Mouse (Mus musculus): ENCODE measurements around the gene Dct.

The Dct gene

DNA sequence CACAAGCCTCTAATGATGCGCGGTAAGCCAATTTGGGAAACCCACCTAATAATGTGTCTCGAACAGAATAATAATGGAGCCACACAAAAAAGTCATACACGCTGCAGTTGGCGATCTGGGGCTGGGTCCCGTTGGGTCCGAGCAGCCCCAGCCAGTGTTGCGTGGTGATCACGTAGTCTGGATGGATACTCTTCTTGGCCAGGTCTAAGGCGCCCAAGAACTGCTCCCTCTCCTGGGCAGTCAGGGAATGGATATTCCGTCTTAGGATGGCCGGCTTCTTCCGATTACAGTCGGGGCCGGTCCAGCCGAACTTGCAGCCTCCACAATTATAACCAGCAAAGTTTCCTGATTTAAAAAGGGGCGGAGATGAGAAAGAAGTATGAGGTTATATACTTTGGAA is 9.1 kb downstream of the Dct start:
- in situ Hi-C loops (cut with MseI, MboI): no loop called here

DNA sequence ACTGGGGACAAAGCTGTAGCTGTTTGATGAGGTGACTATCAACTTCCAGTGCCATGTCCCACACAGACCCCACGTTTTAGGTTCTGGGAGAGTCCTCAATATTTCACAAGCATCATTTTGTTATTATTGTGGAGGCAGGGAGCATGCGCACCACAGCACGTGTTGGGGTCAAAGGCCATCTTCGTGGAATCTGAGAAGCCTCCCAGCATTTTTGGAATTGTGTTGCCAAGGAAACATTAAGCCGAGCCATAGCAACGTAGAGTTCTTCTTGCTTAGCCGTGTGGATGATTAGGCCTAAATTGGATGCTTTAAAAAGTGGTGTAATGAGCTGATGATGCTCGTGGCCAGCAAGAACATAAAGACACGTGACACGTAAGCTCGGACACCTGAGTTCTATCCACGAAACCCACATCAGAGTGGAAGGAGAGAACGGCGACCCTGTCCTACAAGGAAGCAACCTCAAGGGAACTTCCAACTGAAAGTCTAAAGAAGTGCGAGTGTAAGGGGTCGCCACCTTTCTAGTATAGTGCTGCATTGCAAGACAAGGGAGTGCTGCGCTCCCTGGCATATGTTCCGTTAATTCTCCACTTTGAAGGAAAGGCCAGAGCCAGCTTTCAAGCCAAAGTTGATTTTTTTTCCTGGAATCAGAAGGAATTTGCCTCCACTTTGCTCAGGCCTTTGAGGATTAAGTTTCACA is 9.8 kb downstream of the Dct start:
- in situ Hi-C loops (cut with MseI, MboI): no loop called here

DNA sequence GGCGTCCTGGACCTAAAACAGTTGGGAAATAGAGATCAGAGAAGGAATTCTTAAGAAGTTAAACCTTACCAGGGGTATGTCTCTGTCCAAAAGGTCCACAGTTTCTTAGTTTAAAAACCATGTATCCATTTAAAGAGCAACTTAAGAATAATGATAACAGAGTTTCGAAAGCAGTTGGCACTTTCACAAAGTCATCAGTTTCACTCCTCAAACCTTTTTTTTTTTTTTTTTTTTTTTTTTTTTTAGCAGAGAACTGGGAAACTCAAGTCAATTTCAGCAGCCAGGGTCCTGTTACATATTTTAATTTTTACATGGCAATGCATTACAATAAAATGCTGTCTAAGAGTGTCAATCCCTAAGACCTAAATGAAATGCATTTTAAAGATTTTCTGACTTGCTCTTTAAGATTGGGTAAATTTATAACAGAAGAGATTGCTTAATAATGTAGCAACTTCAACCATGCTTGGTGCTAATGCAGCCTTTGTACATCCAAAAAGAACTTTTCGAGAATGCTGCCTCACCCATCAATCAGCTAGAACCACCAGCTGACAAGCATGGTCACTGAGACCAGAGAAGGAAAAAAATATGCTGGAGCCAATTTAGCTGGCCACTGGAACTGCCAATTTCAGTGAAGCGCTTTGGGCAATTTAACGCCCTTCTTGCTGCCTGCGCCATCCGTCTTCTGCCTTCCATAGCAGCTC is 11.3 kb downstream of the Dct start:
- in situ Hi-C loops (cut with MseI, MboI): no loop called here

DNA sequence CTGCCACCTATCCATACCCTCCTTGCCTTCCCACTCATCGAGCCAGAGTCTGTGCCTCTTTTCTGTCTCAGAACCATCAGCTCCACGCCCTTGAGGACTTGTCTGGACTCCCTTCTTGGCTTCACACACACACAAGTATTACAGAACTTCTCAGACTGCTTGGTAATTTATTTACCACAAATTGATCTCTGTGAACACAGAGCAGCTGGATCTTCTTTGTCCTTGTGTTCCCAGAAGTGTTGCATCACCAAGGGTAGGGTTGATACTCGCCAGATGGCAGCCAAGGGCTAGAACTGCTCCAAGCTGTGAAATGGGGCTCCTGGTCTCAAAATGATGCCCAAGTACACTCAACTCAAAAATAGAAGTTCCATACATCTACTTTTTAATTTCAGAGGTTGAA is 13.0 kb downstream of the Dct start:
- in situ Hi-C loops (cut with MseI, MboI): no loop called here

DNA sequence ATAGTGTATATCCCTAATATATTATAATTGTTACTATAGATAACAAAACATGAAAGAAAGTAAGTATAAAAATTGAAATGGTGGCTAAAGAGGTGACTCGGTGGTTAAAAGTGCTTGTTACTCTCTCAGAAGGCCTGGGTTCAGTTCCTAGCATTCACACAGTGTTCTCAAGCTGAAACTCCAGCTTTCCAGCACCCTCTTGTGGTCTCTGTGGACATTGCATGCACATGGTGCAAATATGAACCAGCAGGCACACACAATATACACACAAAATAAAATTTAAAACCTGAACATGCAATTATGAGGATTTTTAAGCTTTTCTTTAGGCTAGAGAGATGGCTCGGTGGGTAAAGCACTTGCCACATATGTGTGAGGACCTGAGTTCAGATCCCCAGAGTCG is 24.5 kb downstream of the Dct start:
- in situ Hi-C loops (cut with MseI, MboI): no loop called here

DNA sequence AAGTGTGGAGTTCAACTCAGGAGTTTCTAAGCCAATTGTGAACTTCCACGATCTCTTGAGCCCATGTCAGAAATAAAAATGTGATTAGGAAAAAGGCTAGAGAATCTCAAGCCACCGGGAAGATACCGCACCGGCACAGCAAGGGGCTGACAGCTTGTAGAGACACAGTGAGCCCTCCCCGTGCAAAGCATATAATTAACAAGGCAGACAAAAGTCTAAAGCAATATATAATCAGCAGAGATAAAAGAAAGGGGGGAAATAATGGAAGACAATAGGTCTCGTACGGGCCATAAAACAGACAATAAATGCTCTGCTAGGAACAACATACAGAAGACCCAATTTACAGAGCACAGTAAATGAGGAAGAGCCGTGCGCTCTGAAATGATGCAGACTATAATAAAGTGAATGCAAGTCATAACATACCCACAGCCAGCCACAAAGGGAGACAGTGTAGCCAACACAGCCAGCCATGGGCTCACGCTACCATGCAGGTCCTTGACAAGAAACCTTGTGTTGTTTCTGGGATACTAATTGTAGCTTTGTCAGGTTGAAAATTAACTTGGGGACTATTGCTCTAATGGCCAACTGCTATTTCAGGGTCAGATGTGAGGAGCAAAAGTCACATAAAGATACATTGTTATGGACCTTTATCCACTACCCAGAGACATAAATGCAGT is 30.0 kb downstream of the Dct start:
- in situ Hi-C loops (cut with MseI, MboI): no loop called here

DNA sequence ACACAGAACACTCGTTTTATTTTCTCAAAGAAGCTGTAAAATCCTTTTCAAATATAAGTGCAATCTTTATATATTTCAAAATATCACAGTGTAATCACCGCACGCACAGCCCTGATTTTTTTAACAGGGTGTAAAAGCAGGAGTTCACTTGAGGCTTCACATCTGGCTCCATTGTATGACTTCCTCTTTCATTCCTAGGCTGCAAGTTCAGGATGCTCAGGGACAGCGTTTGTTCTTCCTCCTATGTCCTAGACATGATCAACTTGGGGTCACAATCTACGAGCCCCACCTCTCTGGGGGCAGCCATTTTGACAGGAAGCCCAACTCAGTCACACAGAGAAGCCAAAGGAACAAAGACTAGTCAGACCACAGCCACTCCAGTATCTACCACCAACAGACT is 32.7 kb downstream of the Dct start:
- in situ Hi-C loops (cut with MseI, MboI): no loop called here

DNA sequence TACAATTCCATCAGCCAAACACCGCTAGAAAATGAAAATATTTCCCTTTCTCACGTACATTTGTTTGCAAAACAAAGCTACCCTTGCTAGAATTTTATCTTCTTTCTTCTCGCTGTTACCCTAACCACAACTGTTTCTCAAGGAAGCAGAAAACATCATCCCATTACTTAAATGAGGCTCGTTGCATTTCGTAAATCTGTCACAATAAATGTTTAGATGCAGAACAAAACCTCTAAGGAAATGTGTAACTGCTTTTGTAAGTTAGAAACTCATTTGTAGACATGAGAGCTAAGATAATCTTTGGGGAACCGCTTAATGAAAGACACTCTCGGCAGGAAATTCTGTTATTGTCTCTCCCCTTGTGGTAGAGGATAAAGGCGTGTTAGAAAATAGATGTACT is 38.8 kb downstream of the Dct start:
- in situ Hi-C loops (cut with MseI, MboI): no loop called here

DNA sequence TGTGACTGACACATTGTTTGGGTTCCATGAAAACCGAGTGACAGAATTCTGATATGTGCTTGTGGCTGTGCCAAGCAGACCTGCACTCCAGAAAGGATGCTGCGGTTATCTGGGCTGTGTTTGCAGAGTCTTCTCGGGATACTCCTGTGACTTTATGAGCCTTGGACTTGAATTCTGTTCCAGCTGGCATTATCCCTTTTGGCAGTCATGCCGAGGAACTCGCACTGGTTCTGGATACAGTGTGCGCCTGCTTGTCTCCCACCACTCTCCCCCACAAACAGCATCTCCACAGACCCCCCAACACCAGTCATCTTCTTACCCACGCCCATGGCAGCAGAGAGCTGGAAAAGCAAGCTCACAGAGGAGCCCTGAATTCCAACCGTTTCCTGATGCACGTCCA is 42.5 kb downstream of the Dct start:
- in situ Hi-C loops (cut with MseI, MboI): no loop called here

DNA sequence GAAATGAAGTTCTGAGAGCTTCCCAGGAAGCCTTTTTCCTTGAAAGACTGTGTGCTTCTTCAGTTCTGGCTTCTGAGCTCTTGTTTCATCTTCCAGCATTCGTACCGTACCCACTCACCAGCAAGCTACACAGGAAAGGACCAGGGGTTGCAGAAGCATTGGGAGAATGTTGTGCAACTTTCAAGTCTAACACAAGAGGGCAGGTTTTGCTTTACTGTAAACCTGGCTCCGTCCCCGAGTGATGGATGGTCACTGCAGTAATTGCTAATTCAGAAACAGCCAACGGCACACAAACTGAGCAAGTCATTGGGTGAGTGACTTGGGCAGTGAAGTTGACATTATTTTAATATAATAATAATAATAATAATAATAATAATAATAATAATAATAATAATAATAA is 46.3 kb downstream of the Dct start:
- in situ Hi-C loops (cut with MseI, MboI): no loop called here

DNA sequence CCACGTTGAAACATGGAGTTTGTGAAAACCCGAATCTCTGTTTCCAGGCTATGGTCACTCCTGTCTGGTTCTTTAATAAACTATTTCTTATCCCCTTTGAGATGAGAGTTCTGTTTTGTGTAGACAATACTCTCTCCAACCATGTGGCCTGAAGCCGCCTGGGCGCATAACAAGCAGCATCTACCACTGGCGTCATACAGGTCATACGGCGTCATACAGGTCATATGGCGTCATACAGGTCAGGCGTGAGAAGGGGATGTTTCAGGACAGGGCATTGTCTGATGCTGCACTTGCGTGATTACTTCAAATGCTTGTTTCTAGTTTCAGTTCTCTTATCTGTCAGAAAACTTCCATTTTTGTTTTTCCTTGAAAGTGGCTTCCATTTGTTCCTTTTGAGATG is 47.6 kb downstream of the Dct start:
- in situ Hi-C loops (cut with MseI, MboI): no loop called here

DNA sequence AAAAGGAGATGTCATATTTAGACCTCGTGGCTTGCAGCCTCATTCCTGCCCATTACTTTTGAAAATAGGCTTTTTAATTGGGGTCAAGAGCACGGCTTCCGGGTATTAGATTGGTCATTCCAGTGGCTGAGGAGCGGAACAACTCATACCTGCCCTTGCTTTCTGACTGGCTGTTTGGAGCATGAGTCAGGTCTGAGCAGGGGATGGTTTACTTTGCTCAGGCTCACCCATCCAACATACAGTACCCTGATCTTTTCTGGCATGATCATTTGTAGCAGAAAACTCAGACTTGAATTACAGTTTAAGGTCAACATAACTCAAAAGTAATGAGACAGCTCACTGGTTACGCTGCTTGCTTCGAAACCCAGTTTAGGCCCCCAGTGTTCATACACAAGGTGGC is 58.2 kb downstream of the Dct start:
- in situ Hi-C loops (cut with MseI, MboI): no loop called here

DNA sequence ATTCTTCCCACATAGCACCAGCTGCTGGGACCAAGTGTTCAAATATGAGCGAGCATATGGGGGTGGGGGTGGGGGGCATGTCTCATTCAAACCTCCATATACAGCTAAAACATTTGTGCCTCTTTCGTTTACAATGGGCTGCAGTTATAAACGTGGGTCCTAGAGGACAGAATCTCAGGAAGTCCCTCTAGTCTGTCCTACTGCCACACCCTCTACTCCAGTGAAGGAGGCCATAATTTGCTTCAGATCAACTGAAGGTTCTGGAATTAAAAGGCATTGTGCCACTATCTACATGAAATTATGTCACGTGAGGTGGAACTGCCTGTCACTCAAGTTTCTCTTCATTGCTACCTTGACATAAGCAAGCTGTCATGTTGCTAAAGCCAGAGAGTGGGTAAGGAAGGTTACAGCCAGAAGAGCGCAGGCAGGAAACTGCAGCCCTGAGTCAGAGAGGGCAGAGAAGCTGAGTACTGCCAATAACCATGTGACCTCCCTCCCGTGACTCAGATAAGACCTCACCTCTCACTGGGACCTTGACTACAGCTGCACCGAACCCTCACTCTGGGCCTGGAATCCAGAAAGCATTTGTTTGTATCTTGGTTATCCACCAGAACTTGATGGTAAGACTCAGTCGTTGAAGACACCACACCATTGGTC is 59.3 kb downstream of the Dct start:
- in situ Hi-C loops (cut with MseI, MboI): no loop called here

DNA sequence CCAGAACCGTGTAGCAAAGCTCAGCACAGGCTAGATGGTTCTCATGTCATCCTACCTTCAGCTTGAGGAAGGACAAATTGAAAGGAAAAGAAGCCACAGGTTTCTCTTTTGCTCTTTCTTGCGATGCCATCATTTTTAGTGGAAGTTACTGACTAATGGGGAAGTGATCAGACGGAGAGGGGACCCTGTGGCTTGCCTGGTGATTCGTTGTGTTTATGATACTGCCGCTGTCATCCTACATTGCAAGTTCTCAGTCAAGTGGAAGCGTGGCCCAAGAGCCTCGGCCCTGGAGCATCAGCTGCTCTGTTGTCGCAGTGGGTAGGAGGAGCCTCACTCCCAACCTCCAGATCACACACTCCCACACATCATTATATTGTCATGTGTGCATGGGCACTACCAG is 61.8 kb downstream of the Dct start:
- in situ Hi-C loops (cut with MseI, MboI): no loop called here

DNA sequence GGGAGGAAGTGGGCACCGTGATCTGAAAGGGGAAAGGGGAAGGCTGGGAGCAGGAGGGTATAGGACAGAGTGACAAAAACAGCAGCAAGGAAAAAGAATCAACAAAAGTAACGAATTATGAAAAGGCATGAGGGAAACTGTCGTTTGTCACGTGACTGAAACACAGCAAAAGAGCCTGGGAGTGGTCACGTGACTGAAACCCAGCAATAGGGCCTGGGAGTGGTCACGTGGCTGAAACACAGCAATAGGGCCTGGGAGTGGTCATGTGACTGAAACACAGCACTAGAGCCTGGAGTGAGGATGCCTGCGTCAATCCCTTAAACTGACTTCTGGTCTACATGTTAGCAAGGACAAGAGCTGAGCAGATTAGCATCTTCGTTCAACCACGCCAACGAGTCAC is 63.6 kb downstream of the Dct start:
- in situ Hi-C loops (cut with MseI, MboI): no loop called here

DNA sequence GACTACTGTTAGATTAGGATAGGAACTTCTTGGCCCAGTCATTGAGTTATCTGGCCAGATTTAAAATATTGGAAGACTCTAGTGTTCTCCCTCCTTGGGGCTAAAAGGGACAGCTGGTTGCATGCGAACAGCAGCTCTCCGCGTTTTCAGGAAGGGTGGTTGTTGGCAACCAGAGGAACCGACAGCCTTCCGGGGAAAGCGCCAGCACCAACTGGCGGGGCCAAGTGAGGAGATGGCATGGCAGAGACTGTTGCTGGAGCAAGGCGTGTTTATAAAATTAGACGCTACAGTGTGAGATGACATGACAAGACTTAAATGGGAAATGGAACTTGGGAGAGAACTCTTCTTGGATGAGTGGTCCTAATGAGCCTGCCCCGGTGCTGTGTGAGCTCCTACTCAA is 70.5 kb downstream of the Dct start:
- in situ Hi-C loops (cut with MseI, MboI): no loop called here

DNA sequence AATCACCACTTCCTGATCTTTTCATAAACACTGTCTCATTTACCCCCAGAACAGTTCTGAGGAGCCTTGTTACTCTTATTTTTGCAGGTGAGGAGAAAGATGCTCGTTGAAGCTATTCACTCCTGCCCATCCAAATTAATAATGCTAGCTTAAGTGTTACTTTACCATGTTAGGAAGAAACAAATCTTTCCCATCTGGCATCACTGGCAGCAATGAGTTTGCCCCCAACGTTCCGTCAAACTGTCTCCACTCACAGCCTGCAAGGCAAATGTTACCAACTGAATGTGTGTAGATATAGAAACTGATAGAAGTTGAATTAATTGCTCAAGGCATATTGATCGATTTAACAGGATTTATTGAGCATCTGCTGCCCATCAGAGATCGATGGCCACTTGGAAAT is 79.5 kb downstream of the Dct start:
- in situ Hi-C loops (cut with MseI, MboI): no loop called here
